Mouse (Mus musculus): ENCODE results near the gene Larp1. TPM values are rescaled to one million over a fixed set of nuclear protein-coding genes. Genes with fewer than 3 reads are reported as not detected.
A peak's percentile ranks its signal among the peaks of the same experiment; 100 is the strongest.

Gene Larp1
- total RNA-seq, 1 experiment: 90.1 TPM

- TF ChIP-seq ZNF384 (IDR thresholded peaks at IDR 0.05; ENCODE audit: low read depth, low read length): no peak
- no peak for TF ChIP-seq MAFK (IDR thresholded peaks at IDR 0.05; ENCODE audit: insufficient read depth, low read depth, low read length)
- no peak for TF ChIP-seq CHD2 (IDR thresholded peaks at IDR 0.05; ENCODE audit: low read depth, low read length)
- TF ChIP-seq HCFC1 (IDR thresholded peaks at IDR 0.05; ENCODE audit: borderline replicate concordance, insufficient read depth, low read length): no peak
- no peak for TF ChIP-seq ZC3H11A (IDR thresholded peaks at IDR 0.05; ENCODE audit: borderline replicate concordance, low read depth, low read length)
- Histone ChIP-seq H3K27ac (ENCODE audit: insufficient read depth, low read depth, low read length, poor library complexity, severe bottlenecking) (no peak overlapping the region; the same call in 1 of the 2 replicates), H3K36me3 (ENCODE audit: control insufficient read depth, insufficient read depth, low read length, poor library complexity, severe bottlenecking) (no peaks in the 10 kb centered on the region), H3K4me1 (ENCODE audit: control insufficient read depth in 2 of 2, insufficient read depth in 2 of 2, low read length in 2 of 2, poor library complexity in 1 of 2) (peaks cover 2 to 12% of the 10 kb centered on the region in 2 experiments; a peak in 3 of 4 replicates), H3K9me3 (ENCODE audit: control insufficient read depth, insufficient read depth, low read depth, low read length) (no peaks in the 10 kb centered on the region), H3K4me3 (ENCODE audit: insufficient read depth in 1 of 2, low read depth in 1 of 2, low read length in 2 of 2, poor library complexity in 1 of 2, severe bottlenecking in 1 of 2) (no peak overlapping the region), H3K9ac (ENCODE audit: insufficient read depth, low read depth, low read length, poor library complexity, severe bottlenecking) (0 out of 2 replicates have a peak overlapping the region, but pooled peaks have one; percentile 13)
- no peak for DNase-seq (ENCODE audit: low read depth, low spot score)
- in situ Hi-C loops (cut with MboI; ENCODE audit: low sequenced_read_pairs in 2 of 2, unreplicated experiment in 2 of 2): no loop called here
Observed at GRCm38 (mm10) chr11:57986053-57986452, 22.8 kb upstream of the Larp1 start.

DNA sequence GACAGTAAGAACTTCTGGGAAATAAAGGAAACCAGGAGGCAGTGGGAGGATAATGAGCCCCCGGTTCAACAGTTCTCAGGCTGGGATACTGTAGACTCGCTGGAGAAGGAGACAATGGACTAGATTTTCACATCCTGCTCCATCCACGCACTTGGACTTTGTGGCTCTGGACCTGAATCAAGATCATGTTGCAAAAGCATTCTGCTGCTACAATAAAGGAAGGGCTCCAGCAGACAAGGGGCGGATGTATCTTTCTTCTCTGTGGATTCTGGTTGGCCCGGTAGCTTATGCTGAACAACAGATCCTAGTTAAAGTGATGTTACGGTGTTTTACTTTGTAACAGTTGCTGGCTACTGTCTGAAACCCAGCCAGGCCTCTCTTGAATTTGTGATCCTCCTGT lies 22.4 kb upstream of the Larp1 start:
- DNase-seq (ENCODE audit: low read depth, low spot score): no peak
- Histone ChIP-seq H3K4me1 (ENCODE audit: control insufficient read depth in 2 of 2, insufficient read depth in 2 of 2, low read length in 2 of 2, poor library complexity in 1 of 2) (peaks cover 2 to 11% of the 10 kb centered on the region in 2 experiments; a peak in 2 of 4 replicates), H3K4me3 (ENCODE audit: insufficient read depth in 1 of 2, low read depth in 1 of 2, low read length in 2 of 2, poor library complexity in 1 of 2, severe bottlenecking in 1 of 2) (no peak overlapping the region), H3K9ac (ENCODE audit: insufficient read depth, low read depth, low read length, poor library complexity, severe bottlenecking) (peak overlapping the region; percentile 13; the same call in 1 of the 2 replicates), H3K27ac (ENCODE audit: insufficient read depth, low read depth, low read length, poor library complexity, severe bottlenecking) (no peak overlapping the region; the same call in 1 of the 2 replicates), H3K36me3 (ENCODE audit: control insufficient read depth, insufficient read depth, low read length, poor library complexity, severe bottlenecking) (no peaks in the 10 kb centered on the region), H3K9me3 (ENCODE audit: control insufficient read depth, insufficient read depth, low read depth, low read length) (no peaks in the 10 kb centered on the region)
- TF ChIP-seq HCFC1 (IDR thresholded peaks at IDR 0.05; ENCODE audit: borderline replicate concordance, insufficient read depth, low read length) (no peak), MAFK (IDR thresholded peaks at IDR 0.05; ENCODE audit: insufficient read depth, low read depth, low read length) (no peak), ZNF384 (IDR thresholded peaks at IDR 0.05; ENCODE audit: low read depth, low read length) (no peak), CHD2 (IDR thresholded peaks at IDR 0.05; ENCODE audit: low read depth, low read length) (no peak), ZC3H11A (IDR thresholded peaks at IDR 0.05; ENCODE audit: borderline replicate concordance, low read depth, low read length) (no peak)
- in situ Hi-C loops (cut with MboI; ENCODE audit: low sequenced_read_pairs in 2 of 2, unreplicated experiment in 2 of 2): no loop called here

GRCm38 (mm10) chr11:57986861-57987260 lies 22.0 kb upstream of the Larp1 start:
- no peak for DNase-seq (ENCODE audit: low read depth, low spot score)
- in situ Hi-C loops (cut with MboI; ENCODE audit: low sequenced_read_pairs in 2 of 2, unreplicated experiment in 2 of 2): no loop called here
- no peaks in the 10 kb centered on the region for H3K36me3 ChIP-seq (ENCODE audit: control insufficient read depth, insufficient read depth, low read length, poor library complexity, severe bottlenecking)
- H3K9ac ChIP-seq (ENCODE audit: insufficient read depth, low read depth, low read length, poor library complexity, severe bottlenecking): no peak overlapping the region; the same call in 1 of the 2 replicates
- no peak overlapping the region for H3K4me3 ChIP-seq (ENCODE audit: insufficient read depth in 1 of 2, low read depth in 1 of 2, low read length in 2 of 2, poor library complexity in 1 of 2, severe bottlenecking in 1 of 2)
- H3K4me1 ChIP-seq (ENCODE audit: control insufficient read depth in 2 of 2, insufficient read depth in 2 of 2, low read length in 2 of 2, poor library complexity in 1 of 2): peaks cover 2 to 8% of the 10 kb centered on the region in 2 experiments; a peak in 2 of 4 replicates
- H3K27ac ChIP-seq (ENCODE audit: insufficient read depth, low read depth, low read length, poor library complexity, severe bottlenecking): no peak overlapping the region
- H3K9me3 ChIP-seq (ENCODE audit: control insufficient read depth, insufficient read depth, low read depth, low read length): no peaks in the 10 kb centered on the region
- no peak for TF ChIP-seq MAFK (IDR thresholded peaks at IDR 0.05; ENCODE audit: insufficient read depth, low read depth, low read length)
- no peak for TF ChIP-seq ZC3H11A (IDR thresholded peaks at IDR 0.05; ENCODE audit: borderline replicate concordance, low read depth, low read length)
- TF ChIP-seq ZNF384 (IDR thresholded peaks at IDR 0.05; ENCODE audit: low read depth, low read length): no peak
- no peak for TF ChIP-seq HCFC1 (IDR thresholded peaks at IDR 0.05; ENCODE audit: borderline replicate concordance, insufficient read depth, low read length)
- no peak for TF ChIP-seq CHD2 (IDR thresholded peaks at IDR 0.05; ENCODE audit: low read depth, low read length)

- DNase-seq (ENCODE audit: low read depth, low spot score): no peak
- no peak overlapping the region for H3K27ac ChIP-seq (ENCODE audit: insufficient read depth, low read depth, low read length, poor library complexity, severe bottlenecking)
- in situ Hi-C loops (cut with MboI; ENCODE audit: low sequenced_read_pairs in 2 of 2, unreplicated experiment in 2 of 2): no loop called here
- H3K4me3 ChIP-seq (ENCODE audit: insufficient read depth in 1 of 2, low read depth in 1 of 2, low read length in 2 of 2, poor library complexity in 1 of 2, severe bottlenecking in 1 of 2): no peak overlapping the region
- TF ChIP-seq MAFK (IDR thresholded peaks at IDR 0.05; ENCODE audit: insufficient read depth, low read depth, low read length) (no peak), CHD2 (IDR thresholded peaks at IDR 0.05; ENCODE audit: low read depth, low read length) (no peak), HCFC1 (IDR thresholded peaks at IDR 0.05; ENCODE audit: borderline replicate concordance, insufficient read depth, low read length) (no peak), ZC3H11A (IDR thresholded peaks at IDR 0.05; ENCODE audit: borderline replicate concordance, low read depth, low read length) (no peak), ZNF384 (IDR thresholded peaks at IDR 0.05; ENCODE audit: low read depth, low read length) (no peak)
- H3K4me1 ChIP-seq (ENCODE audit: control insufficient read depth in 2 of 2, insufficient read depth in 2 of 2, low read length in 2 of 2, poor library complexity in 1 of 2): peaks cover 7 to 17% of the 10 kb centered on the region in 2 experiments
- no peak overlapping the region for H3K9ac ChIP-seq (ENCODE audit: insufficient read depth, low read depth, low read length, poor library complexity, severe bottlenecking)
- H3K36me3 ChIP-seq (ENCODE audit: control insufficient read depth, insufficient read depth, low read length, poor library complexity, severe bottlenecking): no peaks in the 10 kb centered on the region
- no peaks in the 10 kb centered on the region for H3K9me3 ChIP-seq (ENCODE audit: control insufficient read depth, insufficient read depth, low read depth, low read length)
Observed at GRCm38 (mm10) chr11:57998168-57998567, 10.7 kb upstream of the Larp1 start.
